Mouse (Mus musculus) urinary bladder, adult 2 months (tissue): ENCODE measurements around the gene Serpine2. TPM values are rescaled to one million over a fixed set of nuclear protein-coding genes. Genes with fewer than 3 reads are reported as not detected.
A peak's percentile ranks its signal among the peaks of the same experiment; 100 is the strongest.

Source experiments
- DNase-seq: peaks from one replicate; pipeline ENCODE4 v3.0.0; 2022; ENCODE audit warnings: low spot score
- polyA plus RNA-seq: library from polyadenylated mRNA; depleted of rRNA; stranded (reverse); fragments of >200 nt; gene quantifications from 2 replicates; pipeline ENCODE4 v1.2.3, GENCODE M21; 2012; rRNA removed

Serpine2 gene
- 12.7 and 15.7 TPM in 2 replicates for polyA plus RNA-seq

- no peak for DNase-seq
Measured at GRCm38 (mm10) chr1:79861130-79861942, at the start of gene Serpine2. TSS of gene Serpine2 (minus strand) at chr1:79861180.

GRCm38 (mm10) chr1:79907811-79908210, 46.8 kb upstream of the Serpine2 start:
- no peak for DNase-seq

GRCm38 (mm10) chr1:79905241-79905640, 44.3 kb upstream of the Serpine2 start:
- no peak for DNase-seq

GRCm38 (mm10) chr1:79902901-79903300, 41.9 kb upstream of the Serpine2 start:
- DNase-seq = no peak

- no peak for DNase-seq
Measured at GRCm38 (mm10) chr1:79882648-79883047, 21.7 kb upstream of the Serpine2 start.

GRCm38 (mm10) chr1:79874741-79875140, 13.8 kb upstream of the Serpine2 start:
- no peak for DNase-seq

- DNase-seq = no peak
Measured at GRCm38 (mm10) chr1:79860411-79861039, 455 bp downstream of the Serpine2 start.

- no peak for DNase-seq
Measured at GRCm38 (mm10) chr1:79859975-79860374, 1.0 kb downstream of the Serpine2 start.

- no peak for DNase-seq
Measured at GRCm38 (mm10) chr1:79859026-79859425, 2.0 kb downstream of the Serpine2 start.

- DNase-seq = no peak
Measured at GRCm38 (mm10) chr1:79858389-79858994, 2.5 kb downstream of the Serpine2 start.

- DNase-seq = peak; percentile 30
Measured at GRCm38 (mm10) chr1:79857681-79858388, 3.1 kb downstream of the Serpine2 start.

GRCm38 (mm10) chr1:79856756-79857155, 4.2 kb downstream of the Serpine2 start:
- no peak for DNase-seq

- DNase-seq = no peak
Measured at GRCm38 (mm10) chr1:79853527-79853926, 7.5 kb downstream of the Serpine2 start.

- no peak for DNase-seq
Measured at GRCm38 (mm10) chr1:79850341-79850740, 10.6 kb downstream of the Serpine2 start.

- DNase-seq = no peak
Measured at GRCm38 (mm10) chr1:79848663-79849062, 12.3 kb downstream of the Serpine2 start.

- no peak for DNase-seq
Measured at GRCm38 (mm10) chr1:79846891-79847290, 14.1 kb downstream of the Serpine2 start.

GRCm38 (mm10) chr1:79832719-79833404, 28.1 kb downstream of the Serpine2 start:
- no peak for DNase-seq

- DNase-seq = no peak
Measured at GRCm38 (mm10) chr1:79823951-79824633, 36.9 kb downstream of the Serpine2 start.

- DNase-seq = peak; percentile 26
Measured at GRCm38 (mm10) chr1:79822806-79823525, 38.0 kb downstream of the Serpine2 start.

- DNase-seq = no peak
Measured at GRCm38 (mm10) chr1:79819296-79819879, 41.6 kb downstream of the Serpine2 start.
